Mouse (Mus musculus): ENCODE data around the gene Scnn1a.

GRCm38 (mm10) chr6:125284250-125284649, 36.2 kb upstream of the Scnn1a start:
- no peak for TF ChIP-seq CTCF (IDR thresholded peaks at IDR 0.05; ENCODE audit: borderline replicate concordance, extremely low read depth, insufficient read depth, insufficient read length)
- no peak for TF ChIP-seq POLR2A (IDR thresholded peaks at IDR 0.05; ENCODE audit: borderline replicate concordance, extremely low read depth, insufficient read depth, insufficient read length, poor library complexity, severe bottlenecking)
